Mouse (Mus musculus): ENCODE data around the gene Kcnf1.

GRCm38 (mm10) chr12:17141791-17142190 is 34.9 kb downstream of the Kcnf1 start:
- no peak for TF ChIP-seq CTCF (IDR thresholded peaks at IDR 0.05)
- no peak for TF ChIP-seq POLR2A (IDR thresholded peaks at IDR 0.05; ENCODE audit: insufficient read depth, low read depth, low read length)
- no peak for TF ChIP-seq EP300 (IDR thresholded peaks at IDR 0.05; ENCODE audit: insufficient read depth, low read depth, low read length)
